Mouse (Mus musculus) left cerebral cortex, adult 18-20 months (tissue): ENCODE measurements around the gene Tmem266. TPM values are rescaled to one million over a fixed set of nuclear protein-coding genes. Genes with fewer than 3 reads are reported as not detected.

ENCODE experiments used
- DNase-seq, 2 experiments: peaks; one replicate each; pipeline ENCODE4 v3.0.0; 2021 to 2022; ENCODE audit warnings: low spot score in 2 of 2, mixed read lengths in 1 of 2
- total RNA-seq, 2 experiments: library from RNA; stranded (reverse); gene quantifications; 2 replicates each; pipeline ENCODE4 v1.2.3; 2021

Gene Tmem266
- total RNA-seq, 2 experiments from 2014 or later, result 9.2 to 10.0 TPM

DNA sequence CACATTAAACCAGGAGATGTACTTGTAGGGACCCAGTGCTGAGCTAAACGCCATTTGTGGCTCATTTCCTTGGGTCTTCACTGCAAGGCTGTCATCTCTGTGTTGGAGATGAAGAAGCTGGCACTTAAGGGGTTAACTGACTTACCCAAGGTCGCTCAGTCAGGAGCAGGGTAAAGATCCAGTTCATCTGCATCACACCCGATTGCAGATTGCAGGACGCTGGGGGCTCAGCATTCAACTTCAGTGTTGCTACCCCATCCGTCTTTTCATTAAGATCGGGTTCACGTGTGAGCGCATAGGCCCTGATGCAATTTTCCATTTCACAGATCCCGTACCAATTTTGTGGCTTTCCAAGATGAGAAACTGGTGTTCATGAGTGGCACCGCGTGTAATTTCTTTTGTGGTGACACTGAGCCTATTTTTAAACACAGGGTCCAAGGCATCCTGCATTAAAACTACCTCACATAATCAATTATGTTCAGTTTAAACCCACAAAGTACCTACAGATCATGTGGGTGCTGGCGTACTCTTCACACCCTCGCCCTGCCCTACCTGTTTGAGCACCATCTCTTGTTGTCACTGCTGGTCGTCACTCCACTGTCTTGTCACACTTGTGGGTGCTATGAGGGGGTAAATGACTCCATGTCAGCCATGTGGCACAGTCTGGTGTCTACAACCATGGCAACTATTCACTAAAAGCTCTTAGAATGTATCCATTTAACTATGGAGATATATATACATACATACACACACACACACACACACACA is 1.6 kb downstream of the Tmem266 start:
- DNase-seq, result no peak

DNA sequence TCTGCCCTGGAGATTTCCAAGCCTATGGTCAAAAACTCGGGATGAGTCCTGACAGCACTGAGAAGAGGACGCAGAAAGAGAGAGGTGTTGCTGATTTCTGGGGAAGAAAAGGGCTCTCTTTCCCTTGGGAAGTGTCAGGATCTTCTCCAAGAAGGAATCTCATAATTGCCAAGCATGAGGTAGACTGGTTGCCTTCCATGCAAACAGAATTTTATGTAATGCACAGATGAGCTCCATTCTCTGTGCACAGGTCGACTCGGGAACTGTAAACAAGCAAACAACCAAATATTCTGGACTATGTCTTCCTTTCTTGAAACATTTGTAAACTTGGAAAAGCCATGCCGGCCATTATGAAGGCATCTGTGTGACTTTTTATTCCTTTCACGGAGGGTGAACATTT is 2.7 kb downstream of the Tmem266 start:
- DNase-seq, result no peak

- DNase-seq, result no peak
Measured at GRCm38 (mm10) chr9:55332476-55332875, 5.8 kb downstream of the Tmem266 start.

DNA sequence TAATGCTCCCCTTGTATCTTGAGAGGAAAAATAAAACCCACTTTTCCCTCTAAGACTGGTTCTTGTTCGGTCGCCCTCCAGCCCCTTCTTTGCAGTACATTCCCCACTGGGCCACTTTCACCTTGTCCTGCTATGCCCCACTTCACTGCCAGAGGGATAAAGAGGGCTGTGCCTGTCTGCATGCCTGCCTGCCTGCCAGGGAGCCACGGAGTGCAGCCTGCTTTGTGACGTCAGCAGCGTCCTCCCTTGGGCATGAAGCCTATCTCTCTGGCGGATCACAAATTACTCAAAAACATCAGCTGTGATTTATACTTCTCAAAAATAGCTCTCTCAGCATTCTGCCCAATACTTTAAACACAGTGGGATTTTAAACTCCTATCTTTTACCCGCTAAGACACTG is 6.2 kb downstream of the Tmem266 start:
- DNase-seq, result peak; percentile 31 to 34

DNA sequence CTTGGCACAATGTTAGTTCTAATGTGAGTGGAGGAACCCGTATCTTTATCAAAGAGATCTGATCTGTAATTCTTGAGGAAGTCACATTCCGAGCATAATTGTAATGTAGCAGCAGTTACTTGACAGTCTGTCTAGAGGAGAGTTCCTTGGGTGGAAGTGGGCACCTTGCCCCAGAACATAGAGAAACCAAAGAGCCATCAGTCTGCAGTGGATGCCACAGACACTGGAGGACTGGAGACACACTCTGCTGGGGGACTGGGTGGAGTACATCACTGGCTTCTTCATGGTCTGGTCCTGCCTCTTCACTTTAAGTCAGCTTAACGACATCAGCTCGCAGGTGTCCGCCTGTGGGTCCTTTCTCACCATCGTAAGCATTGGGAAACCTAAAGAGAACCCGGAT is 17.5 kb downstream of the Tmem266 start:
- no peak for DNase-seq

GRCm38 (mm10) chr9:55345332-55345731 is 18.6 kb downstream of the Tmem266 start:
- DNase-seq, result no peak

GRCm38 (mm10) chr9:55348664-55349063 is 22.0 kb downstream of the Tmem266 start:
- DNase-seq, result no peak

GRCm38 (mm10) chr9:55354686-55355085 is 28.0 kb downstream of the Tmem266 start:
- DNase-seq, result no peak

DNA sequence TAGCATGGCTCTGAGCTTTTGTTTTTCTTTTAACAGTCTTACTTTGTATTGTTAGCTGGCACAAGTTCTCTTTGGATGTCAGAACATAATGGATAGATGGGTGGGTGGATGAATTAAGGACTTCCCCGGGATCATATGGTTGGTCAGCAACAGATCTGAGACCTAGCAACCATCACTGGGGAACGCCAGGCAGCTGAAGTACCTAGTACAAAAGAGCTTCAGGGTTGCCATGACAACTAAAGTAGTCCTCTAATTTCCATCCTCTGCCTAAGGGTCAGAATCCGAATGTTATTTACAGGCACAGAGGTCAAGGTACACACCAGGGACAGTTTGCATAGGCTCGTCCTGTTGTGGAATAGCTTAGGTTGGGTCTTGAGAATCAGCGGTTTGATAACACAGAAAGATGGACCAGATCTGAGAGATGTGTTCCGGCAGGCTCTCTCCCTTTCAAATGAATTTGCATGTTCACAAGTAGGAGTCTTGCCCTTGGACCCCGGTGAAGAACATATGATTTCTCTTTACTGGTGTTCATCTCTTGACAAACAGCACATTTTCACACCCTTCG is 28.6 kb downstream of the Tmem266 start:
- DNase-seq, result no peak

DNA sequence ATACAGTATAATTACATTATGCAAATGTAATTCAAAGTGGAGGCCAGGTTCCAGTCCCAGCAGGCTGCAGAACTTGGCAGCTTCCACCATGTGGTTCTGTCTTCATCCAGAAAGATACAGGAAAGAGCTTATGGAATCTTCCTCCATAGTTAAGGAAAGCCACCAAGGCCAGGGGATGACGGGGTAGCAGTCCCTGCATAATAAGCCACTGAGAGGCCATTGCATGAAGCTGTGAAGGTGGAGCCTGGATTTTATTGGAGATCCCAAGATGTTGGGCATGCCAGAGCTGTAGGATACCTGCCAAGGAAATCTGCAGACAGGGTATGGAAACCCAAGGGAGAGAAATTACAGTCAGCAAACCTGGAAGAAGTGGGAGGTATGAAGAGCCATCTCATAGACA is 30.5 kb downstream of the Tmem266 start:
- DNase-seq, result peak; percentile 14 to 17

- DNase-seq, result no peak
Measured at GRCm38 (mm10) chr9:55360372-55360771, 33.7 kb downstream of the Tmem266 start.

DNA sequence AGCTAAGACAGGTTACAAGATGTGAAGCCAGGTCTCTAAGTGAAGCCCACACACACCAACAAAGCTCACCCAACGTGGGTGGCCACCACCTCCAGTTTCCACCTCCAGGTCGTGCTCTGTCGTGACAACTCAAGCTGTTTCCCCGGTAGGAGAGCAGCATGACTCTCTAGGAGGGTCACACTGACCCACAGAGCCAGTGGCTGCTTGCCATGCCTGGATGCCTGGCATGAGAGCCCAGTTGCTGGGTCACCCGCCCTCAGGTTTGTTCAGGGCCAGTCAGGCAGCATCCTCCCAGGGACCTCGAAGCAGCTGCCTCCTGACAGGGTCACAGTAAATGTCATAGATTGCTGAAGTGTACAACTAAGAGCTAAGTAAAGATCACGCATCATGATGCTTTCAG is 34.1 kb downstream of the Tmem266 start:
- DNase-seq, result no peak

- DNase-seq, result no peak
Measured at GRCm38 (mm10) chr9:55361969-55362368, 35.3 kb downstream of the Tmem266 start.

- no peak for DNase-seq
Measured at GRCm38 (mm10) chr9:55363707-55364106, 37.0 kb downstream of the Tmem266 start.

GRCm38 (mm10) chr9:55368011-55368410 is 41.3 kb downstream of the Tmem266 start:
- DNase-seq, result no peak

- no peak for DNase-seq
Measured at GRCm38 (mm10) chr9:55371908-55372307, 45.2 kb downstream of the Tmem266 start.

- no peak for DNase-seq
Measured at GRCm38 (mm10) chr9:55377603-55378250, 51.0 kb downstream of the Tmem266 start.

DNA sequence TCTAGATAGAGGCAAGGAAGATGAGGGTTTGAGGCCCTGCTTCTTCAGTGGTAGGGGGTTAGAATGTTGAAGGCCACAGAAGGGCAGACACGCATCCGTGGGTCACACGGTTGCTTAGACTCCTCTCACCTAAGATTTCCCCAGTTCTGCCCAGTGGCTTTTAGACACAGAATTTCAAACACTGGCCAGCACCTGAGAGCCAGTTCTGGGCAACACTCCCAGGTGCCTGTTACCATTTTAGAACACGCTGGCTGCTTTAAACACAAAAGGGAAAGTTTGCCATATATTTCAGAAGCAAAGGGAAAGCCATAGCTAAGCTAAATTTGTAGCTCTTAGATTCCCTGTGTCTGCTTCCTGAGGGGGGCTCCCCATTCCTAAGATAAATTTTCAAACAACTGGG is 54.7 kb downstream of the Tmem266 start:
- no peak for DNase-seq

- DNase-seq, result peak; percentile 21 to 36
Measured at GRCm38 (mm10) chr9:55382441-55382840, 55.7 kb downstream of the Tmem266 start.

GRCm38 (mm10) chr9:55386117-55386516 is 59.4 kb downstream of the Tmem266 start:
- DNase-seq, result no peak

- DNase-seq, result no peak
Measured at GRCm38 (mm10) chr9:55387862-55388505, 61.3 kb downstream of the Tmem266 start.
